Mouse (Mus musculus): ENCODE results near the gene Tmbim1. TPM values are rescaled to one million over a fixed set of nuclear protein-coding genes. Genes with fewer than 3 reads are reported as not detected.

The Tmbim1 gene
- polyA plus RNA-seq, 1 experiment from 2014 or later: 9.0 TPM

DNA sequence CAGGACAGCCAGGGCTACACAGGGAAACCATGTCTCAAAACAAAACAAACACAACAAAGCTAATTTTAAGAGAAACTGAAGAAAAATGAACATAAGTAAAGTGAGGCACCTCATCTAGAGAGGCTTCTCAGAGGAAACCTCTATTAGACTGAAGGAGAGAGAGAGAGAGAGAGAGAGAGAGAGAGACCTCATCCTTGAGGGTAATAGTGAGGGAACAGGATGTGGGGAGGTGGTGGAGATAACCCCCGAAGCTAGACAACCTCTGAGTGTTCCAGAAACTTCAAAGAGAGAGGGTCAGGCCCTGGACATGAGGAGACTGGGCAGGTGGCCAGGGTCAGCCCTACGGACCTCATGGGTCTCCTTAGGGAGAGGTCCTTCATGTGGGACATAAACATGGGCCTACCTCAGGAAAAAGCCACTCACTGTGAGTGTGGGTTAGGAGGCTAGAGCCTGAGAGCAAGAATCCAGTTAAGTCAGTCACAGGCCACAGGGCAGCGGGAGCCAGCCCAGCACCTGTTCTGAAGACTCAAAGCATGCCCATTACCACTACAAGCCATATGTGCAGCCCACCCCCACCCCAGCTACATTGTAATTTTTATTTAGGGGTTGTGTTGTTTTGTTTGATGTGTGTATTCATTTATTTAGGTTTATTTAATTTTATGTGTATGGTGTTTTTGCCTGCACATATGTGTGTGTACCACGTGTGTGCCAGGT lies 10.8 kb upstream of the Tmbim1 start:
- Histone ChIP-seq H3K27me3 (replicated peaks) (no peaks in the 10 kb centered on the region), H3K9ac (no peak overlapping the region), H3K9me3 (no peaks in the 10 kb centered on the region), H3K4me2 (replicated peaks) (no peak overlapping the region), H3K36me3 (no peaks in the 10 kb centered on the region), H3K4me1 (peaks cover 5% of the 10 kb centered on the region; the same call in 1 of the 2 replicates), H3K4me3 (no peak overlapping the region), H3K27ac (no peak overlapping the region)
- WGBS: 87% methylated on average over 4 of the region's 4 CpGs
- no peak for ATAC-seq (ENCODE audit: low FRiP score, low read depth)

DNA sequence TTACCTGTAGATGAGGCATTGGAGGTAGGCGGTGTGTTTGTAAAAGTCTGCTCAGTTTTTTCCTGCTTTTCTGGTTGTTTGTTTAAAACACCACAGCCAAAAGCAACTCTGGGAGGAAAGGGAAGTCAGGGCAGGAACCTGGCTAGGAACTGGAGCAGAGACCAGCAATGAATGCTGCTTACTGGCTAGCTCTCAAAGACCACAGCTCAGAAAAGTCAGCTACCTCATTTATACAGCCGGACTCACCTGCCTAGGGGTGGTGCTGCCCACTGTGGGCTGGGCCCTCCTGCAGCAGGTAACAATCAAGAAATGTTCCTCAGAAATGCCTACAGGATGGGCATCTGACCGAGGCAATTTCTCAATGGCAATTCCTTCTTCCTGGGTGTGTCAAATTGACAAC lies 9.4 kb upstream of the Tmbim1 start:
- Histone ChIP-seq H3K27me3 (replicated peaks) (no peaks in the 10 kb centered on the region), H3K9ac (no peak overlapping the region), H3K9me3 (no peaks in the 10 kb centered on the region), H3K4me3 (no peak overlapping the region), H3K36me3 (no peaks in the 10 kb centered on the region), H3K4me1 (peaks cover 5% of the 10 kb centered on the region; the same call in 1 of the 2 replicates), H3K4me2 (replicated peaks) (no peak overlapping the region), H3K27ac (no peak overlapping the region)
- WGBS: 94% methylated on average over 3 of the region's 3 CpGs
- no peak for ATAC-seq (ENCODE audit: low FRiP score, low read depth)

DNA sequence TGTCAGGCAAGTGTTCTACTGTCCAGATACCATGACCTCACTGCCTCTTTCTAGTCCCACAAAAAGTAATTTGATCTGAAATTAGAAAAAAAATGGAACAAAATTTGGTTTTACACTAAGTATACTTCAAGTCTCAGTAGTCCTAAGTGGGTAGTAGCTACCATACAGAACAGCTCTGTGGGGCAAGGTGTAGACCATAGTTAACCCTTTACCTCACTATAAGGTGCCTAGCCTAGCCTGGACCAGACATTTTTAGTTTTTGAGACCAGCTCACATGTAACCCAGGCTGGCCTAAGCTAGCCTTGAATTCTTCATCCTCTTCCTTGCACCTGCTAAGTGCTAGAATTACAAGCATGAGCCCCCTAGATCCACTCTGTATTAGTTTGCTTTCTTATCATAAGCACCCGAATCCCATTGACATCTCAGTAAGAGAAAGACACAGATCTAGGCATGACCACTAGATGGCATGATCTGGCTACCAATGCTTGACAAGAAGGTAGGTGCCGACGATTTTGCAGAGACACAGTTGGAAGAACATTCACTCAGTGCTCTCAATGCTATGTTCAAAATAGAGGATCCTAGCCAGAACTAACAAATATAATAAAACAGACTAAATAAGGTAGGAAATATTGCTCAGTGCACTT lies 7.7 kb upstream of the Tmbim1 start:
- H3K27ac ChIP-seq: no peak overlapping the region
- 7% methylated on average over 3 of the region's 3 CpGs for WGBS
- ATAC-seq (ENCODE audit: low FRiP score, low read depth): no peak

DNA sequence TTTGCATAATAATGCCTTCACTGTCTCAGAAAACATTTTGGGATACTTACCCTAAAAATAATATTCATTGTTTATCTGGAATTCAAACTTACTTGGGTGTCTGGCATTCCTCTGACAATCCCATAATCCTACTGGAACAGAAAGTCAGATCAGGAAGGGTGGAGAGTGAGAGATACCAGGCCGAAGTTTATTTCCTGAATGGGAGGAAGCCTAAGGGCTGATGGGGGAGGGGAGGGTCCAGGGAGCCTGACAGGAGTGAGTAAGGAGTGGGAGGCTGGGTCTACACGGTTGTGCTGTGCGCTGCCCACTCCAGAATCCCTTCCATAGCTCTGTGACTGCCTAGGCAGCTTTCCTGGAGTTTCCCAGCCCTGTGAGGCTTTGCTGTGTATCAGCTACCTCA lies 4.3 kb upstream of the Tmbim1 start:
- no peak for ATAC-seq (ENCODE audit: low FRiP score, low read depth)
- 63% methylated on average over 3 of the region's 3 CpGs for WGBS
- Histone ChIP-seq H3K27me3 (replicated peaks) (no peaks in the 10 kb centered on the region), H3K9me3 (no peaks in the 10 kb centered on the region), H3K4me3 (no peak overlapping the region), H3K9ac (no peak overlapping the region), H3K4me2 (replicated peaks) (no peak overlapping the region), H3K4me1 (no peaks in the 10 kb centered on the region), H3K36me3 (no peaks in the 10 kb centered on the region), H3K27ac (no peak overlapping the region)

More for the DNA sequence above, 7.7 kb upstream of the Tmbim1 start:
- no peak overlapping the region for H3K4me2 ChIP-seq (replicated peaks)
- H3K9ac ChIP-seq: no peak overlapping the region
- H3K4me1 ChIP-seq: peaks cover 5% of the 10 kb centered on the region; the same call in 1 of the 2 replicates
- no peaks in the 10 kb centered on the region for H3K9me3 ChIP-seq
- no peaks in the 10 kb centered on the region for H3K27me3 ChIP-seq (replicated peaks)
- H3K36me3 ChIP-seq: no peaks in the 10 kb centered on the region
- H3K4me3 ChIP-seq: no peak overlapping the region

DNA sequence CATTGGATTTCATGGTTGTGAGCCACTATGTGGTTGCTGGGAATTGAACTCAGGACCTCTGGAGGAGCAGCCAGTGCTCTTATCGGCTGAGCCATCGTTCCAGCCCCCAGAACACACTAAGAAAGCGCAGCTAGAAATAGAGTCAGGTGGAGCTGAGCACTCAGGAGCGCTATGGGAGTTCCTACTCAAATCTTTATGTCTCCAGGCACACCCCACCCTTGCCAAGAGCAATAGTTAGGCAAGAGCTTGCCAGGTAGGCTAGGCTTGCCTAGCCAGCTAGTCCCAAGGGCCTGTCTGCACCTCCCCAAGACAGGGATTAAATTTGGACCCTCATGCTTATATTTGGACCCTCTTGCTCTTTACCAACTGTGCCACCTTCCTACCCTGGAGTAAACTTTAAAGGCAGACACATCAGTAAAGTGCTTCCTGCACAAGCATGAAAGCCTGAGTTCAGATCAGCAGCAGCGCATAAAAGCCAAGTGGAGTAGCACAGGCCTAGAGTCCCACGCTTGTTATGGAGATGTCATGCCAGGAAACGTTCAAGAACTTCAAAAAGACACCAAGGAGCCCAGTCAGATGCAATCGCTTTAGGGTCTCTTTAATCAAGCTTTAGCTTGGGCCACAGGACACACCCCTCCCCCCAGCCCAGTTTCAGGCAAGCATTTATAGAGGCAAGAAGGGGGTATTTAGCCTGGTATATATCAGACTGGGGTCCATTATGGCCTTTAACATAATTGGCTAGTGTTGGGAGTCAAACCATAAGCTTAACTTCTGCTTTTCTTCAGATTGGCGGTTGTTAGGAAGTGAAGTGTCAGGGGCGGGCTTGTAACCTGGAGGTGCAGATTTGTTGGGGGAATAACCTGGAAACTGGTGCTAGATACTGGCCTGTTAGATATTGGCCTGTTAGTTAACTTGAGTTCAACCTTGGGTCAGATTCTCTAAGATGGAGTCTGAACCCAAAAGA lies 2.9 kb upstream of the Tmbim1 start:
- Histone ChIP-seq H3K27ac (no peak overlapping the region), H3K4me2 (replicated peaks) (no peak overlapping the region), H3K4me1 (peaks cover 11% of the 10 kb centered on the region), H3K27me3 (replicated peaks) (peaks cover 12% of the 10 kb centered on the region), H3K9me3 (no peaks in the 10 kb centered on the region), H3K9ac (no peak overlapping the region), H3K36me3 (no peaks in the 10 kb centered on the region), H3K4me3 (no peak overlapping the region)
- 60% methylated on average over 10 of the region's 10 CpGs for WGBS
- ATAC-seq (ENCODE audit: low FRiP score, low read depth): no peak

DNA sequence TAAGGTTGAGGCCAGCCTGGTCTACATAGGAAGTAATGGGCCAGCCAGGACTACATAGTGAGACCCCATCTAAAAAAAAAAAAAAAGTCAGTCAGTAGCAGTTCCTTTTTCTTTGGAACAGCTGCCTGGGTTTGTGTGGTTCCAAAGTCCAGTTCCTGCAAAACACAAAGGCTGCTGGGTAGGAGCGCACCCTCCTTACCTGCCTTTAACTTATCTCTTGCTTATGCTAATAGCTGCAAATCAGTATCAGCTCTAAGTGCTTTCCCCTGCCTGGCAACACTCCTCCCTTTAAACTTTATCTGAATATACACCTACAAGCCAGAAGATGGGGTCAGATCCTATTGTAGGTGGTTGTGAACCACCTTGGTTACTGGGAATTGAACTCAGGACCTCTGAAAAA lies 1.7 kb upstream of the Tmbim1 start:
- H3K27ac ChIP-seq: no peak overlapping the region
- H3K9ac ChIP-seq: no peak overlapping the region
- peaks cover 17% of the 10 kb centered on the region for H3K27me3 ChIP-seq (replicated peaks)
- no peak for ATAC-seq (ENCODE audit: low FRiP score, low read depth)
- H3K4me2 ChIP-seq (replicated peaks): no peak overlapping the region
- H3K36me3 ChIP-seq: no peaks in the 10 kb centered on the region
- WGBS: 100% methylated on average over 1 of the region's 1 CpGs
- peaks cover 11% of the 10 kb centered on the region for H3K4me1 ChIP-seq
- no peaks in the 10 kb centered on the region for H3K9me3 ChIP-seq
- H3K4me3 ChIP-seq: no peak overlapping the region

DNA sequence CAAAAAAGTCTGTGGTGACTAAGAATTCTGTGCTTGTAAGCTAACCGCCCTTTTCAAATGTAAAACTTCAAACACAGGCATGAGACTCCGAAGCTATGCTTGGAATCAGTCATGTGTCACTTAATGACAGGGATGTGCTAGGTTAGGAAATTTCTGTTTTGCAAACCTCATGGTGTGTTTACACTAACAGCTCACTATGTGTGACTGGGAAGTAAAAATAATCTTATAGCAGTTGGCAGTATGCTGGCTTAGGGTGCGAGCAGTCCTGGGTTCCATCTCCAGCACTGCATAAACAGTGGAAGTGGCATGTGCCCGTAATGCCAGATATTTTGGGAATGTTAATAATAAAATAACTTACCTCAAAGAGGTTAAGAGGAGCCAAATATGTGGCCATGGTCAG lies 476 bp downstream of the Tmbim1 start:
- 61% methylated on average over 4 of the region's 4 CpGs for WGBS
- Histone ChIP-seq H3K9me3 (no peaks in the 10 kb centered on the region), H3K36me3 (no peaks in the 10 kb centered on the region), H3K27me3 (replicated peaks) (peaks cover 17% of the 10 kb centered on the region), H3K4me2 (replicated peaks) (no peak overlapping the region), H3K4me3 (no peak overlapping the region), H3K9ac (no peak overlapping the region), H3K4me1 (peaks cover 11% of the 10 kb centered on the region), H3K27ac (no peak overlapping the region)
- ATAC-seq (ENCODE audit: low FRiP score, low read depth): no peak

DNA sequence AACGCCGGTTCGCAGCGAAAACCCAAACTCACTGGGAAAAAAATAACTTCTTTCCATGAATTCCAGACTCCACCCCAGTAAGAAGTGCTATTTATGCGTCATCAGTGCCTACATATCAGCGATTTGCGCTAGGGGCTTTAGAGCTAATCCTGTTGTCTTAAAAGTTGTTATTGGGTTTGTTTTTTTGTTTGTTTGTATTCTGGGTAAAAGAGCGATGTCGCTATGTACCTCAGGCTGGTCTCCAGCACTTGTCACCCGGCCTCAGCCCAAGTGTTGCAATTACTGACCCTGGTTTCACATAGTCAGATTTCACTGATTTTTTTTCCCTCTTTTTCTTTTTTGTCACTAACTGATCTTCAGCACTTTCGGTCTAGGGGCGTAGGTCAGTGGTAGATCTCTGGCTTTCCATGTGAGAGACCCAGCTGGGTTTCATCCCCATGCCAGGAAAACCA lies 1.1 kb downstream of the Tmbim1 start:
- Histone ChIP-seq H3K36me3 (no peaks in the 10 kb centered on the region), H3K4me2 (replicated peaks) (peak overlapping the region; percentile 82), H3K4me1 (peaks cover 11% of the 10 kb centered on the region), H3K9ac (peak overlapping the region; percentile 58), H3K27me3 (replicated peaks) (peaks cover 17% of the 10 kb centered on the region), H3K9me3 (no peaks in the 10 kb centered on the region), H3K4me3 (peak overlapping the region; percentile 47), H3K27ac (no peak overlapping the region)
- no peak for ATAC-seq (ENCODE audit: low FRiP score, low read depth)
- 8% methylated on average over 12 of the region's 12 CpGs for WGBS

DNA sequence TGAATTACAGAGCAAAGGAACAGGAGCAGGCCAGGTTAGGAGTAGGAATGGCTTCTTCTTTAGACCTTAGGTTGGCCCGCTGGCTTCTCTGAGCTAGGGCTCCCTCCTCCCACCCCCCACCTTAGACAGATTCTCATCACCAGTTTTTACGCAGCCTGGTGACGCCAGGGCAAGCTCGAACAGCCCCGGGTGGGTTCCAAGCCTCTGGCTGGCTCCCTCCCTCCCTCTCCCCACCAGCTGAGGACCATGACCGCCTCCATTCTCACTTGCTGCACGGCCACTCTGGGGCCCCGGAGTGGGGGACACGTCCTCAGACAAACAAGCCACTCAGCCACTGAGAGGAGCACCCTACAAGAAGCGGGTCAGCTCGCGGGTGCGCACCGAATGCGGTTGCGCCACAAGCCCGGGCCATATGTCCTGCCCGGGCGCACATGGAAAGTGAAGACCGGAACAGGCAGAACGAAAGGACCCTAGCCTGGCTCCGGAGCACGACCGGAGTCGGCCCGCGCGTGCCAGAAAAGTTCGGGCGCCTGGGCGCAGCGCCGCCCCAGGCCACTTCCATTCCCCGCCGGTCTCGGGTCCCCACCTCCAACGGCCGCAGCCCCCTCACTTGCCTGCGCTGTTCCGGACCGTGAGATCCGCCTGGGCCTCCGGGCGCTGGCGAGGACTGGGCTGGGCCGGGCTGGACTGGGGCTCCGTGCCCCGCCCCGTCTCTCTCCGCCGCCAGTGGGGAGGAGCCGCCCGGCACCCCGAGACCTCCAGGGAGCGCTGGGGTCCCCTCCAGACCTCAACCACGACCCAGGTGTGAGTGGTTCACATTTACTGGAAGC lies 1.7 kb downstream of the Tmbim1 start:
- Histone ChIP-seq H3K27me3 (replicated peaks) (peaks cover 17% of the 10 kb centered on the region), H3K4me3 (peak overlapping the region; percentile 47), H3K4me2 (replicated peaks) (peak overlapping the region; percentile 82), H3K36me3 (no peaks in the 10 kb centered on the region), H3K9ac (peak overlapping the region; percentile 58), H3K9me3 (no peaks in the 10 kb centered on the region), H3K27ac (no peak overlapping the region), H3K4me1 (peaks cover 11% of the 10 kb centered on the region)
- peak; percentile 69 for ATAC-seq (ENCODE audit: low FRiP score, low read depth)
- under 1% methylated on average over 56 of the region's 56 CpGs for WGBS

DNA sequence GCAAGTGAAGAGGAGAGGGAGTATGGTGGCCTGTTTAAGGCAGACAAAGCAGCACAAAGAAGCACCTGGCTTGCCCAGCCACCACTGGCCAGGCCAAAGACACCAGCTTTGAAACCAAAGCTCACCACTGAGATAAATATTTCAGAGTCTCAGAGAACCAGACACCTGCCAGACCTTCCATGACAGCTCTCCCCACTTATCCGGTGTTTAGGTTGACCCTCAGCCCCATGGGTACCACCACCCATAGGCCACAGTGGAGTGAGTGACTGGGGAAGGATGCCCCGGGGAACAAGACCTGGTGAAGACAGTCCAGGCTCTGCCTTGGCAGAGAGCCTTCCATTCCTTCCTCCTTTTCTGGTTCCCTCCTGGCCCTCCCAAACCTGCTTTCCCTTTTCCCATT lies 2.6 kb downstream of the Tmbim1 start:
- Histone ChIP-seq H3K27ac (no peak overlapping the region), H3K9ac (no peak overlapping the region), H3K4me2 (replicated peaks) (no peak overlapping the region), H3K4me3 (no peak overlapping the region), H3K27me3 (replicated peaks) (peaks cover 17% of the 10 kb centered on the region), H3K9me3 (no peaks in the 10 kb centered on the region), H3K36me3 (no peaks in the 10 kb centered on the region), H3K4me1 (peaks cover 11% of the 10 kb centered on the region)
- no peak for ATAC-seq (ENCODE audit: low FRiP score, low read depth)
- WGBS: 84% methylated on average over 2 of the region's 2 CpGs

DNA sequence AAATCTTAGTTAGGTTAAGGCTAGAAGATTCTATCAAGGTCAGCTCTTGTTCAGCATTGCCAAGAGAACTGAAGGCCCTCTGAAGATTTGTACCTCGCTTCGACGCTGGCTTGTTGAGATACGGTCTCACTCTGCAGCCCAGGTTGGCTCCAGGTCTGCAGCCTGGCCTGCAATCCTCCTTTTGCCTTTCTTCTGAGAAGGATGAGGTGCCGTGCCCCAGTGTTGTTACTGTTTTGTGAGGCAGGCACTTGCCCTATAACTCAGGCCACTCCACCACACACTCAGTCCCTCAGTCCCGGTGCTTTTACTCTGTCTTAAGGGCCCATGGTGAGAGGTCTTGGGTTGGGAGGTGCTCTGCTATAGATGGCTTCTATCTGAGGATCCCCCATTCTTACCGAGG lies 3.2 kb downstream of the Tmbim1 start:
- no peak overlapping the region for H3K27ac ChIP-seq
- no peak overlapping the region for H3K4me2 ChIP-seq (replicated peaks)
- H3K4me1 ChIP-seq: peaks cover 11% of the 10 kb centered on the region
- 84% methylated on average over 7 of the region's 7 CpGs for WGBS
- H3K27me3 ChIP-seq (replicated peaks): peaks cover 17% of the 10 kb centered on the region
- no peaks in the 10 kb centered on the region for H3K36me3 ChIP-seq
- H3K9me3 ChIP-seq: no peaks in the 10 kb centered on the region
- no peak overlapping the region for H3K9ac ChIP-seq
- ATAC-seq (ENCODE audit: low FRiP score, low read depth): no peak
- no peak overlapping the region for H3K4me3 ChIP-seq
